Mouse (Mus musculus): Measurements from ENCODE around the gene Yju2. TPM values are rescaled to one million over a fixed set of nuclear protein-coding genes. Genes with fewer than 3 reads are reported as not detected.

Gene Yju2
- total RNA-seq, 2 experiments from 2014 or later = 16.7 to 20.1 TPM

DNA sequence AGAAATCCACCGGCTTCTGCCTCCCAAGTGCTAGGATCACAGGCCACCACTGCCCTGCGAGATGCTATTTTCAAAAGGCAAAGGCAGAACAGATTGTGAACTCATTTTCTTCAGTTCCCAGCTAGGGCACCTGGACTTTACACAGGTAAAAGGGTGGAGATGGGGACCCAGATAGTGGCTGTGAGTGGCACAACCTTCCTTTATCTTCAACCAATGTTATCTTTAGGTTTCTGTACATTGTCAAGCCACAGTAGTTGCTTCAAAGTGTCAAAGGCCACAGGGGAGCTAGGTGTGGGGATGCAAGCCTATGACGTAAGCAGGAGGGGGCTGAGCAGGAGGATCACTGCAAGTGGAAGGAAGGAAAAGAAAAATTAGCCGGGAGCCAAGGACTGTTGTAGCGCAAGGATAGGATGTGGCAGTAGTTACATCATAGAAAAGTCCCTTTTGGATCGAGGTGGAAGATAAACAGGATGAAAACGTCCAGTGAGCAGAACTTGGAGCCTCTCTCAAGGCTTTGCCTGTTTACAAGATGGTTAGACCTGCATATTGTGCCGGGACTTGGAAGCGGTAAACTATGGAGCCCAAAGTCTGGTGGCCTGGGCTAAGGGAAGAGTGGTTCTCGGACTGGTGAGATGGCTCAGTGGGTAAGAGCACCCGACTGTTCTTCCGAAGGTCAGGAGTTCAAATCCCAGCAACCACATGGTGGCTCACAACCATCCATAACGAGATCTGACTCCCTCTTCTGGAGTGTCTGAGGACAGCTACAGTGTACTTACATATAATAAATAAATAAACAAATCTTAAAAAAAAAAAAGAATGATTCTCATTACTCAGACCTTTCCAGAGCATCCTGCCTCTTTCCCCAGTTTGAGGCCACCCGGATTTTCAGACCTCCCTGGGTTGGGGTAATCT is 48.8 kb downstream of the Yju2 start:
- no peak for DNase-seq

DNA sequence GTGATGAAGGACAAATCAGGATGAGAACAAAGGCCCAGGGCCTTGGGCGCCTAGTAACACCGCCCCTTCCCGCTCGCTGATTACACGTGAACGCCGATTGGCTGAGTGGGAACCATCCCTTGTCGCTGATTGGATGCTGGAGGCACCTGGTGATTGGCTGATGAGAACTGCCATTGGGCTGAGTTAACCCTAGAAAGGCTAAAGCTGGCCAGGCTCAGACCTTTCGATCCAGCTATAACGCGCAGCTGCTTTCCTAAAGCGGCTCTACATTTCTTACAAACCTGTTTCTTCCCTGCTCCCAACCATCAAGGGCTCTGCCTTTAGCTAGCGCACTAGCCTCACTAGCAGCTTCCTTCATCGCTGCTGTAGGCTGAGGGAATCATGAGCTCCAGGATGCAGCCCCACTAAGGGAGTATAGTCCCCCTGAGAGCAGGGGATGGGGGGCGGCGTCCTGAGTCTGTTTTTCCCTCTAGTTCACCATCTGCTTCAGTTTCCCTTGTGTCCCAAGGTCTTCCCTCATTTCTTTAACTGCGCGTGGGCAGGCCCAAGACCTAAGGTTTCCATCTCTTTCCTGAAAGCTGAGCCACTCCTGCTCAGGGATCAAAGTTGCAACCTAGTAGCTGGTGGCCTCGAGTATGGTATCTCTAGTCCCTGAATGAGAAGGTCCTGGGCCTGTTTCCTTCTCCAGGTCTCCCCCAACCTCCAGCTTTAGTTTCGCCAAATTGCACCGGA is 49.6 kb downstream of the Yju2 start:
- DNase-seq = peak; percentile 95

DNA sequence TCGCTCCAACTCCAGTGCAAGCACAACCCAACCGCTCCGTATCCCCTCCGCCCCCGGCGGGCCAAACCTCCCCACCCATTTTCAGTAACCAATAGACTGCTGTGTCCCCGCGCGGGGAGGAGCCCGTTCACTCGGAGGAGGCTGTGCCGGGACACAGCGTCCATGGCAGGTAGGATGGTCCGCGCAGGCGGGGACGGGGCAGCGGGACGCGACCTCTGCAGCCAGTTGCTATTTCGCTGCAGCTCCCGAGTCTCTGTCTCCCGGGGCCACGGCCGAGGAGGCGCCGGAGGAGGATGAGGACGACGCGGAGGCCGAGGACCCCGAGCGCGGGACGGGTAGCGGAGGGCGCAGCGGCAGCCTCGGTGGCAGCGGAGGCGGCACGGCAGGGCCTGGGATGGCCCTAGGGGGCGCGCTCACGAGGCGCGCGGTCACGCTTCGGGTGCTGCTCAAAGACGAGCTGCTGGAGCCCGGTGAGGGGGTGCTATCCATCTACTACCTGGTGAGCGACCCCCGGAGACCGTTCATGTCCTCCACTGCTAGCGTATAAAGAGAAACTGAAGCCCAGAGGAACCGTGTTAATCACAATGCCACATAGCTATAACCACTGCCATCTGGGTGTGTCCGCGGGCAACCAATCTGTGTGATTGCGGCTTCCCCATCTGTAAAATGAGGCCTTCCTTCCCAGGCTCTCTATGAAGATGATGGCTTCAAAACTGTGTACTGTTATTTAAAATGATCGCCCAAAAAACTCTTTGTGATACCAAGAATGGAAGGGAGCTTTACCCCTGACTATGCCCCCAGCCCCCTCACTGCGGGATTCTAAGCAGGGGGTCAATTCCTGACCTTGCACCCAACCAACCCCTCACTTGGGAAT is 50.4 kb downstream of the Yju2 start:
- DNase-seq = peak; percentile 96

- DNase-seq = no peak
Measured at GRCm38 (mm10) chr17:56009962-56010240, 51.0 kb downstream of the Yju2 start.

GRCm38 (mm10) chr17:56010255-56010654 is 51.4 kb downstream of the Yju2 start:
- DNase-seq = no peak

DNA sequence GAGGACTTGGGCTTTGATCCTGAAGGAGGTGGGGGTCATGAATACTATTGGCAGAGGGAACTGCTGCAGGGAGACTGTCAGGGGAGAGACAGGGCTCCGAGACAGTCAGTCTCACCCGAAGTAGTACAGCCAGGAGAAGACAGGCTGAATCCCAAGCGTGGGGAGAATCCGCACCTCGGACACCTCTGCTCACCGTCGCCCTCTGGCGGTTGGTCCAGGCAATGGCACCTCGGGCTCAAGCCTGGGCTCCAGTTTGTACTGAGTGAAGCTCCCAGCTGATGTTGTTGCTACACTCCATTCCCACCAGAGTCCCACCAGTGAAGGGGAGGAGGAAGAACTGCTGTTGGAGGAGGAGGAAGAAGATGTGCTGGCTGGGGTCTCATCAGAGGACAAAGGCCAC is 51.8 kb downstream of the Yju2 start:
- DNase-seq = peak; percentile 92

- no peak for DNase-seq
Measured at GRCm38 (mm10) chr17:56011441-56011840, 52.5 kb downstream of the Yju2 start.

- DNase-seq = no peak
Measured at GRCm38 (mm10) chr17:56015293-56015692, 56.4 kb downstream of the Yju2 start.

- no peak for DNase-seq
Measured at GRCm38 (mm10) chr17:56016382-56016781, 57.5 kb downstream of the Yju2 start.

DNA sequence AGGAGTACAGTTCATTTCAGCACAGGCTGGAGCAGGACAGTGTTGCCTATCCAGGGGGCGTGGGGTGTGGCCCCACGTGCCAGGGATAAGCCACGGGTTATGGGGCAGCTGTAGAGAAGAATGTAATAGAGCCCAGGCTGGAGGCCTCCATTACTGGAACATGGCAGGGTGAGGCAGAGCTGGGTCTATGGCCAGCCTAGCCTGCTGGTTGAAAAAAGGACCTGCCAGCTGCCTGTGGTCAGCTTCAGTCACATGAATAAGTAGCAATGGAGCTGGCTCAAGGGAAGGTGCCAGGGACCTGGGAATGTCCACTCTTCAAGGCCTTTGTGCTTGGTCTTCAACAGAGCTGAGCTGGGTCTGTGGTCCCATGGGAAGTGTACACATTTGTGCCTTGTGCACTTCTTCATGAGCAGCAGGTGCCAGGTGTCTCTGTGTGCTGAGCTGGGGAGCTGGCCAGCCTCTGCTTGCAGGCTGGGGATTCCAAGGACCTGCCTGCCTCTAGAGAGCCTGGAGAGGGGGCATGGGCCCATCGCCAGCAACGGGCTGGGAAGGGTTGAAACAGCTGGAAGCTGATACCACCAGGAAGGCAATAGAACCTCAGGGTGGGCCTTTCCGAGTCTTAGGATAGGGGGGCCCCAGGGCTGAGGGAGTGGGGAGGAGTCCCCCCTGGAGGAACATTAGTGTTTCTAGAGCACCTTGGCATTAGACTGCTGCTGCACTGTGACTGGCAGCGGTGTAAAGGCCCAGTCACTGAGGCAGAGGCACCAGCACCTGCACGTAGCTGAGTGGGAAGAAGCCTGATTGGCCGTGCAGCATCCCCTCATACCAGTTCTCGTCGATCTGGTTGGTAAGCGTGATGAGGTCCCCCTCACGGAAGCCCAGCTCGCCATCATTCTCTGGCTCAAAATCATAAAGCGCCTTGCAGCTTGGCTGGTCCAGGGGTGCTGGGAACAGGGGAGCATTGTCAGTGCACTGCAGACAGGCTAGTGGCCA is 58.2 kb downstream of the Yju2 start:
- no peak for DNase-seq

DNA sequence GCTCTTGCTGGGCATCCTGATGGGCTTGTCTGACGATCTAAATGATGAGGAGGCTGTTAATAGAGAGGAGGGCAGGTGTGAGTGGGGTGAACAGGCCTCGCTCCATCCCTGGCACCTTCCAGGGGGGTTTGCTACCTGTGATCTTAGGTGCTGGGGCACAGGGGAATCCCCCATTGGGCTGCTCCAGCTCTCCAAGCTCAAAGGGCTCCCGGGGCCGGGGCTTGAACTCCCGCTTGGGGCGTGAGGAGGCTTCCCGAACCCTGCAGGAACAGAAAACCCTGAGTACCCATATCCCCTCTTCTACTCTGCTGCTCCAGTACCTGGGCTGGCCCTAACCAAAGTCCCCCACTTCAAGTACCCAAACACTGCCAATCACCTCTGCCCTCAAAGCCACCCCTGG is 58.9 kb downstream of the Yju2 start:
- DNase-seq = no peak

Other genes starting within 250 kb of the Yju2 start
- 1 to 10 TPM; 6.8 to 9.8 TPM for gene Pot1b, start 246.5 kb upstream of the Yju2 start, total RNA-seq (2021)
- gene Adgre4, start 209.1 kb upstream of the Yju2 start, total RNA-seq (2021) = 1 to 10 TPM; 1.3 to 1.4 TPM
- gene Zfp119a, start 80.2 kb upstream of the Yju2 start, total RNA-seq (2021) = 1 to 10 TPM; 6.2 to 9.5 TPM
- gene Zfp959, start 67.0 kb upstream of the Yju2 start, total RNA-seq (2021) = 1 to 10 TPM; 5.9 to 6.0 TPM
- 1 to 10 TPM; 4.1 to 4.2 TPM for gene Zfp119b, start 9.6 kb upstream of the Yju2 start, total RNA-seq (2021)
- gene Ebi3, start 6.5 kb upstream of the Yju2 start, total RNA-seq (2021) = 1 to 10 TPM; 1.5 to 1.8 TPM
- 1 to 10 TPM; 1.6 to 3.8 TPM for gene Shd, start 11.4 kb downstream of the Yju2 start, total RNA-seq (2021)
- gene Fsd1, start 27.4 kb downstream of the Yju2 start, total RNA-seq (2021) = 1 to 10 TPM; 1.4 to 3.7 TPM
- gene Stap2, start 46.5 kb downstream of the Yju2 start, total RNA-seq (2021) = 10 to 100 TPM; 15.2 to 17.2 TPM
- gene Mpnd, start 46.6 kb downstream of the Yju2 start, total RNA-seq (2021) = 10 to 100 TPM; 77.0 to 91.2 TPM
- gene Sh3gl1, start 77.5 kb downstream of the Yju2 start, total RNA-seq (2021) = 10 to 100 TPM; 49.3 to 50.7 TPM
- gene Chaf1a, start 81.3 kb downstream of the Yju2 start, total RNA-seq (2021) = 10 to 100 TPM in 1 of 2 experiments, 1 to 10 TPM in 1; 8.4 to 10.9 TPM
- gene Ubxn6, start 115.9 kb downstream of the Yju2 start, total RNA-seq (2021) = 10 to 100 TPM; 77.5 to 78.9 TPM
- 10 to 100 TPM; 45.3 to 54.0 TPM for gene Hdgfl2, start 120.5 kb downstream of the Yju2 start, total RNA-seq (2021)
- gene Plin4, start 150.7 kb downstream of the Yju2 start, total RNA-seq (2021) = 10 to 100 TPM; 75.7 to 89.2 TPM
- 100 to 1,000 TPM; 102 to 111 TPM for gene Plin5, start 158.5 kb downstream of the Yju2 start, total RNA-seq (2021)
- 10 to 100 TPM; 41.0 to 55.6 TPM for gene Lrg1, start 162.9 kb downstream of the Yju2 start, total RNA-seq (2021)
- 10 to 100 TPM; 13.3 to 14.9 TPM for gene Sema6b, start 181.2 kb downstream of the Yju2 start, total RNA-seq (2021)
- 10 to 100 TPM in 1 of 2 experiments, 1 to 10 TPM in 1; 9.5 to 11.0 TPM for gene Tnfaip8l1, start 203.4 kb downstream of the Yju2 start, total RNA-seq (2021)
- 10 to 100 TPM; 55.6 to 61.9 TPM for gene Mydgf, start 224.8 kb downstream of the Yju2 start, total RNA-seq (2021)

Measured in adrenal gland, postnatal 10 days (tissue).